Mouse (Mus musculus): ENCODE results near the gene Slc25a34. TPM values are rescaled to one million over a fixed set of nuclear protein-coding genes. Genes with fewer than 3 reads are reported as not detected.

Gene Slc25a34
- polyA plus RNA-seq, 1 experiment: 12.3 TPM

GRCm38 (mm10) chr4:141602523-141603223 is 20.9 kb downstream of the Slc25a34 start:
- Histone ChIP-seq H3K27me3 (ENCODE audit: control insufficient read depth, insufficient read depth, low read length) (peaks cover 5% of the 10 kb centered on the region; the same call in 1 of the 2 replicates), H3K36me3 (ENCODE audit: control insufficient read depth, insufficient read depth, low read length) (no peaks in the 10 kb centered on the region), H3K4me1 (replicated peaks; ENCODE audit: control insufficient read depth, insufficient read depth, low read length) (no peaks in the 10 kb centered on the region), H3K4me3 (ENCODE audit: control insufficient read depth, insufficient read depth, low read length) (no peak overlapping the region), H3K27ac (ENCODE audit: control insufficient read depth, insufficient read depth, low read length) (no peak overlapping the region)
- no peak for TF ChIP-seq POLR2A (IDR thresholded peaks at IDR 0.05; ENCODE audit: control insufficient read depth, extremely low read depth, insufficient read depth, low read length, poor library complexity)
- no peak for DNase-seq
- 90% methylated on average over 11 of the region's 11 CpGs for WGBS

- DNase-seq: no peak
- WGBS: 78% methylated on average over 12 of the region's 12 CpGs
- Histone ChIP-seq H3K4me3 (ENCODE audit: control insufficient read depth, insufficient read depth, low read length) (no peak overlapping the region), H3K36me3 (ENCODE audit: control insufficient read depth, insufficient read depth, low read length) (no peaks in the 10 kb centered on the region), H3K27ac (ENCODE audit: control insufficient read depth, insufficient read depth, low read length) (no peak overlapping the region), H3K4me1 (replicated peaks; ENCODE audit: control insufficient read depth, insufficient read depth, low read length) (no peaks in the 10 kb centered on the region), H3K27me3 (ENCODE audit: control insufficient read depth, insufficient read depth, low read length) (peaks cover 5% of the 10 kb centered on the region; the same call in 1 of the 2 replicates)
- TF ChIP-seq CTCF (IDR thresholded peaks at IDR 0.05; ENCODE audit: borderline replicate concordance, control insufficient read depth, extremely low read depth, insufficient read depth, low read length, poor library complexity) (no peak), POLR2A (IDR thresholded peaks at IDR 0.05; ENCODE audit: control insufficient read depth, extremely low read depth, insufficient read depth, low read length, poor library complexity) (no peak)
Measured at GRCm38 (mm10) chr4:141601148-141601862, 22.3 kb downstream of the Slc25a34 start.

- no peak overlapping the region for H3K27ac ChIP-seq (ENCODE audit: control insufficient read depth, insufficient read depth, low read length)
- no peak overlapping the region for H3K4me3 ChIP-seq (ENCODE audit: control insufficient read depth, insufficient read depth, low read length)
- DNase-seq: no peak
- no peaks in the 10 kb centered on the region for H3K36me3 ChIP-seq (ENCODE audit: control insufficient read depth, insufficient read depth, low read length)
- no peaks in the 10 kb centered on the region for H3K4me1 ChIP-seq (replicated peaks; ENCODE audit: control insufficient read depth, insufficient read depth, low read length)
- H3K27me3 ChIP-seq (ENCODE audit: control insufficient read depth, insufficient read depth, low read length): peaks cover 5% of the 10 kb centered on the region; the same call in 1 of the 2 replicates
- no peak for TF ChIP-seq POLR2A (IDR thresholded peaks at IDR 0.05; ENCODE audit: control insufficient read depth, extremely low read depth, insufficient read depth, low read length, poor library complexity)
- no peak for TF ChIP-seq CTCF (IDR thresholded peaks at IDR 0.05; ENCODE audit: borderline replicate concordance, control insufficient read depth, extremely low read depth, insufficient read depth, low read length, poor library complexity)
- 83% methylated on average over 6 of the region's 6 CpGs for WGBS
Measured at GRCm38 (mm10) chr4:141600364-141600763, 23.3 kb downstream of the Slc25a34 start.

GRCm38 (mm10) chr4:141599251-141600141 is 24.1 kb downstream of the Slc25a34 start:
- Histone ChIP-seq H3K4me3 (ENCODE audit: control insufficient read depth, insufficient read depth, low read length) (no peak overlapping the region; the same call in 1 of the 2 replicates), H3K36me3 (ENCODE audit: control insufficient read depth, insufficient read depth, low read length) (no peaks in the 10 kb centered on the region), H3K27me3 (ENCODE audit: control insufficient read depth, insufficient read depth, low read length) (peaks cover 5% of the 10 kb centered on the region; the same call in 1 of the 2 replicates), H3K27ac (ENCODE audit: control insufficient read depth, insufficient read depth, low read length) (no peak overlapping the region), H3K4me1 (replicated peaks; ENCODE audit: control insufficient read depth, insufficient read depth, low read length) (no peaks in the 10 kb centered on the region)
- 8% methylated on average over 54 of the region's 57 CpGs for WGBS
- TF ChIP-seq CTCF (IDR thresholded peaks at IDR 0.05; ENCODE audit: borderline replicate concordance, control insufficient read depth, extremely low read depth, insufficient read depth, low read length, poor library complexity): no peak
- no peak for TF ChIP-seq POLR2A (IDR thresholded peaks at IDR 0.05; ENCODE audit: control insufficient read depth, extremely low read depth, insufficient read depth, low read length, poor library complexity)
- no peak for DNase-seq

GRCm38 (mm10) chr4:141598894-141599250 is 24.7 kb downstream of the Slc25a34 start:
- DNase-seq: no peak
- Histone ChIP-seq H3K4me3 (ENCODE audit: control insufficient read depth, insufficient read depth, low read length) (no peak overlapping the region), H3K27me3 (ENCODE audit: control insufficient read depth, insufficient read depth, low read length) (peaks cover 5% of the 10 kb centered on the region; the same call in 1 of the 2 replicates), H3K36me3 (ENCODE audit: control insufficient read depth, insufficient read depth, low read length) (no peaks in the 10 kb centered on the region), H3K4me1 (replicated peaks; ENCODE audit: control insufficient read depth, insufficient read depth, low read length) (no peaks in the 10 kb centered on the region), H3K27ac (ENCODE audit: control insufficient read depth, insufficient read depth, low read length) (no peak overlapping the region)
- 11% methylated on average over 9 of the region's 9 CpGs for WGBS
- TF ChIP-seq POLR2A (IDR thresholded peaks at IDR 0.05; ENCODE audit: control insufficient read depth, extremely low read depth, insufficient read depth, low read length, poor library complexity) (no peak), CTCF (IDR thresholded peaks at IDR 0.05; ENCODE audit: borderline replicate concordance, control insufficient read depth, extremely low read depth, insufficient read depth, low read length, poor library complexity) (no peak)
